In genomic region chr3:88424605-88425329, GRCm38 (mm10) we compare ENCODE assay signal across 8 mouse cellular contexts. TPM values are rescaled to one million over a fixed set of nuclear protein-coding genes. Genes with fewer than 3 reads are reported as not detected.
DNase-seq lines count a peak whose midpoint lies in the region; ATAC-seq and TF ChIP-seq lines count a peak whose summit lies in the region.

Slc25a44 (minus strand) TSS chr3:88425139.

- peak within 1 kb of the TSS; percentile 91 for H3K27ac ChIP-seq in hindbrain, embryonic 13.5 days

- no peak for TF ChIP-seq CTCF in Patski (IDR thresholded peaks at IDR 0.05)

- in situ Hi-C loops in Patski (cut with MboI; ENCODE audit: low pct_unique_long_range_greater_than_20kb), result no loop called here

- peaks cover 4% of the 10 kb centered on the region for H3K27me3 ChIP-seq in Patski
- H3K27me3 ChIP-seq in hindbrain, embryonic 13.5 days, result no peaks in the 10 kb centered on the region

- peak within 1 kb of the TSS; percentile 79 for H3K4me3 ChIP-seq in hindbrain, embryonic 13.5 days

- CTCF ChIA-PET in Patski (lab: Charles Lee), result interaction anchor here (0.7 to 4.8 kb wide), 3 partner anchors 18 to 59 kb away, joined by 3 to 35 read pairs (median 11); no protein-coding TSS in a partner anchor

- POLR2A ChIA-PET in Patski (lab: Charles Lee), result interaction anchor here (1.2 to 1.6 kb wide), 3 partner anchors 11 to 17 kb away, joined by 3 to 5 read pairs (median 4); partner anchors contain the start of gene Pmf1

- peak within 1 kb of the TSS; percentile 81 for H3K4me2 ChIP-seq in hindbrain, embryonic 13.5 days

- peak; percentile 98 for DNase-seq in Patski (ENCODE audit: low read depth, low spot score)
- DNase-seq in cerebellum, postnatal 14 days, result peak; percentile 97
- peak; percentile 85 to 93 for DNase-seq in frontal cortex, postnatal 14 days (ENCODE audit: low spot score in 2 of 2)
- peak; percentile 70 to 76 for DNase-seq in layer of hippocampus, postnatal 25 days (ENCODE audit: extremely low spot score in 1 of 2, low spot score in 1 of 2)
- peak; percentile 98 for DNase-seq in lung, postnatal 25 days (ENCODE audit: low spot score)
- DNase-seq in retina, embryonic 14.5 days (ENCODE audit: low spot score), result peak; percentile 99
- peak; percentile 89 for DNase-seq in thymus, postnatal 4 days

- H3K9ac ChIP-seq in hindbrain, embryonic 13.5 days, result peak within 1 kb of the TSS; percentile 82

- peak; percentile 95 for ATAC-seq in Patski
- peak; percentile 96 for ATAC-seq in hindbrain, embryonic 13.5 days (ENCODE audit: low FRiP score)

- H3K36me3 ChIP-seq in hindbrain, embryonic 13.5 days, result peaks cover 19% of the 10 kb centered on the region

- peaks cover 34% of the 10 kb centered on the region for H3K4me1 ChIP-seq in hindbrain, embryonic 13.5 days (replicated peaks)

- H3K9me3 ChIP-seq in hindbrain, embryonic 13.5 days, result no peaks in the 10 kb centered on the region

- WGBS in hindbrain, embryonic 13.5 days, result 1% methylated on average over 35 of the region's 35 CpGs

RNA-seq across cellular contexts. Expression of gene Slc25a44, which starts in this region (rescaled TPM):
- 42.6 TPM for polyA plus RNA-seq in Patski (2021)
- 32.5 and 32.8 TPM in 2 replicates for polyA plus RNA-seq in hindbrain, embryonic 13.5 days (2015; fragmentation: Nextera tagmentation; extraction: Ambion mirVana)
- 10 to 100 TPM; 74.3 to 75.8 TPM for total RNA-seq in layer of hippocampus, postnatal 25 days (2021)

Comparison
In these comparisons a context has a peak if more than half of its experiments do, and no peak if none do; other contexts are left out.
1. Peak in every context shown above with its lines: DNase-seq, ATAC-seq, H3K4me3 ChIP-seq and H3K27ac ChIP-seq.